Mouse (Mus musculus) Muller cell, postnatal 12 days (primary cell): ENCODE results near the gene Safb2.
A peak's percentile ranks its signal among the peaks of the same experiment; 100 is the strongest.

Experiments used
- DNase-seq: peaks from one replicate; pipeline ENCODE4 v3.0.0-alpha.2; 2015; ENCODE audit errors: inconsistent ontology term

The Safb2 gene

DNA sequence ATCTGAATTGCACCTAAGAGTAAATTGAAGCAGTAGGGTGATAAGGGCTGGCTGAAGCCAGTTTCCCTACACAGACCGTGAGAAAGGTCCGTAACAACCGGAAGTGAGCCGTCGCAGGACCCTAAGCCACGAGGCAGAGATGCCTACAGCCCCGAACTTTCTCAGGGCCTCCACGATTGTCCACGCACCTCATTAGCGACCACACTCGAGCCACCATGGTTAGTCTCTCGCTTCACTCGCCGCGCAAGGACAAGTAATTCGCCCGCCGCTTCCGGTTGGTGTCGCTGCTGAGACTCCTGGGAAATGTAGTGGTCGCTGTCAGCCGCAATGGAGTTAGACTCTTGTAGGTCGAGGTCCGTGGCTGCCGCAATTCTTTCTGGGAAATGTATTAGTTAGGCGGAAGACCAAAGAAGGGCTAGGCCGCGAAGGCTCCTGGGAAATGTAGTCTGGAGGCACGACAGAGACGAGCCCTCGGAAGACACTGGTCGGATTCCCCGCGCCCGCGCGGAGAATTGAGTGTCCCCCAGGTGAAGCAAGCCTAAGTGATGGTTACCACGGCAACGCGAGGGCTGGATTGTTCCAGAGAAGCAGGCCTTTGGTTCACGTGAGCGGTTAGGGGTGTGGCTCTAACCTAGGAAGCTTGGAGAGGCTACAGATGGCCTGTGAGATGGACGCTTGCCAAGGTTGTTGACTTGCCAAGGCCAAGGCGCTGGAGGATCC is 25.2 kb upstream of the Safb2 start, which contains the start of gene 2410015M20Rik:
TSS of gene 2410015M20Rik (minus strand) at position 320 of the 720 bp plus-strand sequence.
- DNase-seq: peak; percentile 95

GRCm38 (mm10) chr17:56608699-56609098 is 24.3 kb upstream of the Safb2 start:
- no peak for DNase-seq

DNA sequence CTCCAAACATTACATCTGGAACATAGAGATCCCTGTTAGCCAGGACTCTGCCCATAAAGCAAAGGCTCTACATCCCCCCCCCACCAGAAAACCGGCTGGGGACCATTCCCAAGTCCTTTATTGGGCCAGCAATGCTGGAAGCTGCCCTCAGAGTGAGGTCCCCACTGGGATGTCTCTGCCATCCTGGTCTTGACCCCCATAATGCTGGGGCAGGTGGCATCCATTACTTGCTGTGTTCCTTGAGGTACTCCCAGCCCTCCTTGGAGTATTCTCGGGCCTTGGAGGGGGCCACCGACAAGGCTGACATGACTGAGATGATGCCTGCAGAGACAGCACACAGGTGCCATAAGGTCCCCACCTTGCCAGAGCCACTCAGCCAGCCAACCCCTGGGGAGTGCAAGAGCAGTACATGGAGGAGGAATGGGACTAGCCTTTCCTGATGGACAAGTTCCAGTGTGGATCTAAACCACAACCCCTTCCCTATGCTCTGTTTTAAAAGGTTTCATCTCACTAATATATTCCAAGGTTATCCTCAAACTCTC is 23.2 kb upstream of the Safb2 start:
- DNase-seq: no peak

DNA sequence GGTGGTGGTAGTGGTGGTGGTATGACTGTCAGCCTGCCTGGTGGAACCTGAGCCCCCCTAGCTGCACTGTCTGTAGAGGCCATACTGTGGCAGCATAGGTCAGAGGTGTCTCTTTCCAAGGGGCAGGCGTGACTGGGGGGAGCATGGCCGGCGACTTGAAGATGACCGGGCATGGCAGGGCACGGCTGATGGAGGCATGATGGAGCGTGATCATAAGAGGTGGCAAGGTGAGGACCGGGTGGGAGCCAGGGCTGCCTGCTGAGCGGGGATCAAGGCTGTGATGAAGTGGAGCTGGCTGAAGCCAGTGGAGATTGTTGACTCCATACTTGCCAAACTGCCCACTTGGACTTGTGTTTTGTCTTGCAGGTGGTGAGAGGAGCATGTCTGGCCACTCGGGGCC is 21.0 kb upstream of the Safb2 start:
- no peak for DNase-seq

DNA sequence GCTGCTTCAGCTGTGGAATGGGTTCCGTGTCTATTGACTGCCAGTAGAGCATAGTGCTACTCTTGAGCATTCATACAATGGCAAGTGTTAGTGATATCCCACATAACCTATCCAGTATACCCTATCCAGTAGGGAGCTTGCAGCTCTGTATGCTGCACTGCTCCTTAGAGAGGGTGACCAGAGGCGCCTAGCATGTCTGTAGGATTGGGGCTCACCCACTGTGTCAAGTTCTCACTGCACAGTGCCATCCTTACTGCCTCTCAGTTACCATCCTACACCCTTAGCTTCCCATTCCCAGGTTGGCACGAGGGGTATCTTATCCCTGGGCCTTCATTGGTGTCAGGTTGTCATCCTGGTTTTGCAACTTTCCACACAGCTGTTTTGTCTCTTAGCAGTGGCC is 20.0 kb upstream of the Safb2 start:
- no peak for DNase-seq

GRCm38 (mm10) chr17:56604070-56604380 is 19.6 kb upstream of the Safb2 start:
- DNase-seq: no peak

GRCm38 (mm10) chr17:56603186-56604069 is 19.0 kb upstream of the Safb2 start:
- DNase-seq: no peak

DNA sequence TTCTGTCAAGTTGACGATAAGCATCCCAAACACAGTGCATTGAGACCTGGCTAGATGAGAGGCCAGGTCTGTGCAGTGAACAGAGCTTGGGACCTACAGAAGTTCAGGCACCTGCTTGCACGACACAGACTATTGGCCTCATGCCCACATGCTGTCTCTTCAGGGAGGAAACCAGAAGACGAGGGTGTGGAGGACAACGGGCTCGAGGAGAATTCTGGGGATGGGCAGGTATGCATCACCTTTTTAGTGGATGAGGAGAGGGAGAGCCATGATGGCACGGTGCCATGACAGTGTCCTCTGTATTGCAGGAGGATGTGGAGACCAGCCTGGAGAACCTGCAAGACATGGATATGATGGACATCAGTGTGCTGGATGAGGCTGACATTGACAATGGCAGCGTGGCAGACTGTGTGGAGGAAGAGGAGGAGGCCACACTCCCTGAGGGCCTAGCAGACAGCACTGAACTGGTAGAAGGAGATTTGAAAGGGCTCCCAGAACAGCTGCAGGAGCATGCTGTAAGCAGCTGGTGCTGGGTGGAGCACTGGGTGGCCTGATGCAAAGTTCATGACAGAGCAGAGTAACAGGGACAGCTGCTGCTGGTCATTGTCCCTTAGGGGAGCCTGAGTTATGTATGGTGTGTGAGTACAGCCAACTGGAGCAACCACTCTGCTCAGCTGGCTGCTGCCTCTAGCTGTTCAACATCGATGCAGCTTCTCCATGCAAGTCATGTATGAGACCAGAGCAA is 9.3 kb upstream of the Safb2 start:
- no peak for DNase-seq

- no peak for DNase-seq
These were observed 8.2 kb upstream of the Safb2 start for GRCm38 (mm10) chr17:56592553-56592952.

DNA sequence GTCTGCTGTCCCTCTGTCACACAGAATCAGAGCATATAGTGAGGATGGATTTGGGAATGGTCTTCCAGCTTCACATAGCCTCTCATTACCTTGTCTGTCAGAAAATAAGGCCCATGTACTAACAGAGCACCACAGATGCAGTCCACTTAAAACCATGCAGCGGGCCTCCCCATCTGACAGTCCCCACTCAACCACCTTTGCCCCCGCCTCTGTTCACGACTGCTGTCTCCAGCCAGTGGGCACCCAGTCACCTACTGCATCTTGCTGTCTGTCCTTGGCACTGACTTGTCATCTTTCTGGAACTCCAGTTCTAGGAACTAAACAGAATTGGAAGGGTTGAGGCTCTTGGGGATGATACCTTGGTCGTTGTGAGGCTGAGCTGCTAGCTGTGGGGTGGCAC is 4.5 kb upstream of the Safb2 start:
- DNase-seq: no peak

DNA sequence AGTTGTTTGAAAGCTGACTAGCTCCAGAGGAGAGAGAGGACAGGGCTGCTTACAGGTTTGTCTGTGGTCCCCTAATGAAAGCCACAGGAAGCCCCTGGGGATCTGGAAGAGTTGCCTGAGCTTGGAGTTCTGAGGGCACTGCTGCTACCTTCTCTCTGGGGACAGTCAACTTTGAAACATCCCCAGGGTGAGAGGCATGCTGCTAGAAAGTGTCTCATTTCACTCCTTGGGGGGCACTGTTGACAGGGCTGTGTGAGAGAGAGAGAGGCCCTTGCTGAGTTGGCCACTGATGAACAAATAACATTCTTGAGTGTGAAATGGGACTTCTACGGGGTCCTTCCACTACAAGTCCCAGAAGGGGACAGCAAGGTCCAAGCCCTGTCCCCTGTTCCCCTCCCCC is 3.4 kb upstream of the Safb2 start:
- DNase-seq: no peak

DNA sequence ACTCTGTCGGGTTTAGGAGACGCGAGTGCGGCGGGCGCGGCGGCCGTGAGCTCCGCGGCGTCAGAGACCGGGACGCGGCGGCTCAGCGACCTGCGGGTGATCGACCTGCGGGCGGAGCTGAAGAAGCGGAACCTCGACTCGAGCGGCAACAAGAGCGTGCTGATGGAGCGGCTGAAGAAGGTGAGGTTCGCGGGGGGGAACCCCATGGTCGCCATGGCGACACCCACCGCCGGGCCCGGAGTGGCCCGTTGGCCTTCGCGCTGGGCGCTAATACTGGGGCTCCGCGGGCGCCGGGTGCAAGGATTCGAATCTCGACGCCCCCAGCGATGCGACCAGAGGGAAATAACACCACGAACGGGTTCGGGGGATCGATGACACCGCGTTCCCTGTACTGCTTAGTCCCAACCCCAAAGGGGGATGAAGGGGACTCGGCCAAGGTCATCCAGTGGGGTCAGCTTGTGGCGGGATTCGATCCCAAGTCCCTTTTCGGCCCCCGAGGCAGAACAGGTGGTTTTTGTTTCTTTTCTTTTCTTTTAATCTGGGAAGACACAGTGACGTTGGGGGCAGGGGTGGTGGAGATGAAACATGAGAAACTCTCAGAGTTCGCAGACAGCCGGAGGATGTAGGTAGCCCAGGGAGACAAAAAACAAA is 911 bp upstream of the Safb2 start:
- DNase-seq: no peak

DNA sequence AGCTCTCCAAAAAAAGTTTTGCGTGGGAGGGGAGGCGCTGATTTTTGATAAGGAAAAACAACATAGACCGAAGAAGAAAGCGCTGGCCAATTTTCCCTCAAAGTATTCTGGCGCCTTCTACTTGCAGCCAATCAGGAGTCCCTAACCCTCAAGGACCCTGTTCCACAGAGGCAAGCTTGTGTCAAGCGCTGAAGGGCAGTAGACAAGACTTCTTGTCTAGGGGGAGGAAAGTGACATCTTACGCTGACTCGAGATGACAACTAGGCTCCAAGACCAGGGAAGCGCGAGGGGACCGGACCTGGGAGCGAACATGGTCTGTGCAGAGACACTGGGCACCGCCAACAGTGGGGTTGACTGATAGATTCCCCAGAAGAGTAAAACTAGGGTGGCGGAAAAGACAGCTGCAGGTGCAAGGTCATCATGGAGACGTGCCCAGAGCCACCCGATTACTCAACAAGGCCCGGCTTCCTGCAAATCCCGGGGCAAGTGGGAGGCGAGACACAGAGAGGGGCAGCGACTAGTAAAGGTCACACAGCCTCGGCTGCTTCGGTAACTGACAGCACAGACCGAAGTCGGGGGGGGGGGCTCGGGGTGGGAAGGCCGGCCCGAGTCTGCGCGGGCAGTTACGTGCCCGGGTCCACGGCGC is 651 bp downstream of the Safb2 start:
- no peak for DNase-seq

DNA sequence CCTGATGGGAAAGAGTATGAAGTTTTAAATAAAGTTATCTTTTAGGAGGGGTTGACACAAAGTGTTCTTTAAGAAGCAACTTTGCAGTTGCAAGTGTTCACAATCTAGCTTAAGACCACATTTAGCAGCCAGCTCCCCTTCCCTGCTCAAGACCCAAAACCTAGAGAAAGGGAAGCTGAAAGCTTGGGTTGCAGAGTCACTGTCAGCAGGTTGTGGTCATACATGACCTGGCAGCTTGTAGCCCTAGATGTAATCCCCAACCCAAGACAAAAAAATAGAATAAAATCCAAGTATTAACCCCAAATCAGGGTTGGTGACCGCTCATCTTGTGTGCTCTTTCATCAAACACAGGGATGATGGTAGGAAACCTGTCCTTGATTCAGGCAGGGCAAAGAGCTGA is 1.3 kb downstream of the Safb2 start:
- DNase-seq: no peak

DNA sequence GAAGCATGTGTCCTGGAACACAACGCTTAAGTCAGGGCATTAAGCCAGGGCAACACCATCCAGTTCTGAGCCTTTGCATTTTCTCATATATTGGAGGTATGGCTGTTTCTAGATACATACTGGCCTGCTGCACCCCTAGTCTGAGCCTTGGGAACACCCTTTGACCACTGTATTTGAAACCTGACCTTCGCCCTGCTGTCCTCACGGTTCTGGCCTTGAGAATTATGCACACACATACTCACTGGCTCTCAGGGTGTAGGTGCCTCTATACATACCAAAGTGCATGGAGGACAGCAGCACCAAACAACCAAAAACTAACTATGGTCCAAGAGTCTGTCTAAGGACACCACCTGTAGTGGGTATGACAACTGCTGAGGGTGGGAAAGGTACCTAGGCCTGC is 11.4 kb downstream of the Safb2 start:
- DNase-seq: no peak

DNA sequence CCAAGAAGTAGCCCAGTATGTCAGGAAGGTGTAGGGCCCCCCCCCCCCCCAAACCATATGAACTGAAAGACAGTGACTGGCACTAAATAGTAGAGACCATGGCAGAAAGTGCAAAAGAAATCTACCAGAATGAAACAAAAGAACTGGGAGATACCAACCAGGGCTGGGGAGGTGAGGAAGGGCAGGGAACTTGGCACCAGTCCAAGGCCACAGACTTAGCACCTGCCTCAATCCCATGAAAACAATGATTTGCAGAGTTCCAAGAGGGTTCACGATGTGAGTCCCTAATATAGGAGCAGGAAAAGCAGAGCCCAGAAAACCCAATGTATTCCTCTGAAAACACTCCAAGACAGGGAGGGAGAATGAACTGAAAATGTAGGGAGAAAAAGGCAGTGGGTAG is 12.2 kb downstream of the Safb2 start:
- no peak for DNase-seq

DNA sequence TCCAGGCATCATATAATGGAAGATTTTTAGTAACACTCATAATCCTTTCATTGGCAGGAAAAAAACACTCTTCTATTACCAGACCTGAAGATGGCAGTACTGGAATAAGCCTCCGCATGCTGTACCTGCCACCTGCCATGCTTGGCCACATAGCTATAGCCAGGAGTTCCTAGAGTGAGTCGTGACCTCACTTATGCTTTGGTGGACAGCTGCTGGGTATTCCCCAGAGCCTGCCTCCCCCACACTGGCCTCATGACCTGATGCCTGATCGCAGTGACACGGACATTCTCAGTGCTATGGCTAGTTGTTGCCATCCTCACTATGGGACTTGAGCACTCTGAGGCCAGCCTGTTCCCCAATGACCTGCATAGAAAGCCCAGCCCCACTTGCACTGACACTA is 14.1 kb downstream of the Safb2 start:
- DNase-seq: no peak

DNA sequence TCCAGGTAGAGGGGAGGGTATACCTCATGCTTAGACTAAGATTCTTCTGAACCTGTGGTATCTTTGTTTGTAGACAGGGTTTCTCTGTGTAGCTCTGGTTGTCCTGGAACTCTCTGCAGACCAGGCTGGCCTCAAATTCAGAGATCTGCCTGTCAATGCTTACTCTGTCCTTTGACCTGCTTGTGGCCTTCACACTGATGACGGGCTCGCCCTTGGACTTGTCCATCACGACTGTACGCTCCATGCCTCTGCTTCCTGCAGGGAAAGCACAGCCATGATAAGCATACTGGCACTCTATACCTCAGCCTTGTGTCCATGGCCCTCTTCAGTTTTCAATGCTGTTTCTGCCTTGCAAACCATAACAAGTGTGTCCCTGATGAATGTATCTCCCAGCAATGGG is 17.0 kb downstream of the Safb2 start:
- DNase-seq: no peak

- no peak for DNase-seq
These were observed 17.5 kb downstream of the Safb2 start for GRCm38 (mm10) chr17:56566918-56567317.

DNA sequence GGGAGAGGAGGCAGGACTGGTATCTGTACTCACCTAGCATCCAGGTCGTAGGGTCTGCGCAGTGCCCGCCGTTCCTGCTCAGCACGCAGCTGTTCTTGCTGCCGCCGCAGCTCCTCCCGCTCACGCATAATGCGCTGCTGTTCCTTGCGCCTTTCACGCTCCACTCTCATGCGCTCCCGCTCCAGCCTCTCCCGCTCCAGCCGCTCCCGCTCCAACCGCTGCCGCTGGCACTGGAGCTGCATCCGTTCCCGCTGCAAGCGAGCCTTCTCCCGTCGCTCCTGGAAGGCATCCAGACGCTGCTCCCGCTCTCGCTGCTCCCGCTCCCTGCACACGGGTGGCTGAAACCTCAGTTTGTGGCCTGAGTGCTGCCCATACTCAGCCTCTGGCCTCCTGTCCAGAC is 18.1 kb downstream of the Safb2 start:
- no peak for DNase-seq

GRCm38 (mm10) chr17:56561866-56562265 is 22.5 kb downstream of the Safb2 start:
- DNase-seq: no peak
